Mouse (Mus musculus) E14TG2a.4 (cell line): Measurements from ENCODE around the gene Prdm8.

Experiments
- CTCF ChIP-seq: conservative IDR thresholded peaks from 2 replicates; pipeline ENCODE4 v1.5.1; 2014; ENCODE audit warnings: low read length
- NANOG ChIP-seq: IDR thresholded peaks from 2 replicates; pipeline ENCODE4 v1.6.1; 2014; ENCODE audit warnings: borderline replicate concordance, low read length, mixed read lengths
- POU5F1 ChIP-seq: IDR thresholded peaks from 2 replicates; pipeline ENCODE4 v1.6.1; 2014; ENCODE audit warnings: low read length, borderline replicate concordance

- TF ChIP-seq CTCF: no peak
- TF ChIP-seq NANOG: no peak
- no peak for TF ChIP-seq POU5F1
These were observed 2.7 kb downstream of the Prdm8 start for GRCm38 (mm10) chr5:98169376-98170351.
